Mouse (Mus musculus) CH12F3 (cell line): Measurements from ENCODE around the gene 1700049E17Rik2.
"Not testable (repeated sequence)": the region's sequence is repeated elsewhere in the genome, so short reads cannot be mapped to it uniquely, and the experiment has no call there.

Experiments
- in situ Hi-C: fragments of 300-500 bp; cut with MboI; formaldehyde crosslinking; loops from 2 replicates; pipeline ENCODE4 v1.14.3; 2020; ENCODE audit warnings: low sequenced_read_pairs

The 1700049E17Rik2 gene

GRCm38 (mm10) chr14:41572911-41573310 is at the start of gene 1700049E17Rik2:
Gene 1700049E17Rik2 (plus strand): TSS chr14:41573211.
- in situ Hi-C loops, result not testable (repeated sequence)

- in situ Hi-C loops, result not testable (repeated sequence)
These were observed 48.3 kb upstream of the 1700049E17Rik2 start for GRCm38 (mm10) chr14:41524695-41525094.

- in situ Hi-C loops, result not testable (repeated sequence)
These were observed 17.5 kb upstream of the 1700049E17Rik2 start, which contains the start of gene Gm7970 for GRCm38 (mm10) chr14:41555483-41555882. Gene Gm7970 (minus strand): TSS chr14:41555583.

- in situ Hi-C loops, result not testable (repeated sequence)
These were observed 13.3 kb downstream of the 1700049E17Rik2 start for GRCm38 (mm10) chr14:41586346-41586745.

GRCm38 (mm10) chr14:41600935-41601334 is 27.9 kb downstream of the 1700049E17Rik2 start:
- in situ Hi-C loops, result not testable (repeated sequence)

GRCm38 (mm10) chr14:41610690-41611089 is 37.7 kb downstream of the 1700049E17Rik2 start:
- in situ Hi-C loops, result not testable (repeated sequence)

- in situ Hi-C loops, result not testable (repeated sequence)
These were observed 49.5 kb downstream of the 1700049E17Rik2 start for GRCm38 (mm10) chr14:41622535-41622934.

GRCm38 (mm10) chr14:41624512-41624911 is 51.5 kb downstream of the 1700049E17Rik2 start, which contains the start of gene Gm3072:
Gene Gm3072 (minus strand): TSS chr14:41624612.
- in situ Hi-C loops, result not testable (repeated sequence)

- in situ Hi-C loops, result not testable (repeated sequence)
These were observed 57.1 kb downstream of the 1700049E17Rik2 start for GRCm38 (mm10) chr14:41630144-41630543.
